Mouse (Mus musculus) adrenal gland, postnatal 10 days (tissue): ENCODE results near the gene Ccdc62. TPM values are rescaled to one million over a fixed set of nuclear protein-coding genes. Genes with fewer than 3 reads are reported as not detected.
A peak's percentile ranks its signal among the peaks of the same experiment; 100 is the strongest.

Experiments used
- DNase-seq: peaks from one replicate; pipeline ENCODE4 v3.0.0; 2021; ENCODE audit warnings: mixed read lengths
- total RNA-seq, 2 experiments: library from RNA; stranded (reverse); gene quantifications; 2 replicates each; pipeline ENCODE4 v1.2.3; 2021

The Ccdc62 gene
- total RNA-seq, 2 experiments from 2014 or later = 3.2 to 7.6 TPM

DNA sequence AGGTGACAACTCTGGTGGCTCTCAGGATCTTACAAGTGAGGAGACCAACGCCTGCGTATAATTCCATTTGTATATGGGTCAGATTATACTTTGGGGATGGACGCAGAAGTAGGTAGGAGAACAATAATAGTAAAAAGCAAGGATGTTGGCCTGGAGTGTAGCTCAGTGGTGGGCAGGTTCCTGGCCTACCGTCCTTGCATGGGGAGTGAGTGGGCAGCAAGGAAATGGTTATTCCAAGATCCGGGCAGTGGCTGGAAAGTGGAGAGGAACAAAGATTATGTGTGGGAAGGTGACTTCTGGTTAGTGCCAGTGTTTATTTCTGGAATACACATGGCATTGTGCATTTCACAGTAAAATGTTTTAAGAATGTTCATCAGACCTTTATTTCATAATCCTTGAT, 5.5 kb downstream of the Ccdc62 start:
- DNase-seq = no peak

DNA sequence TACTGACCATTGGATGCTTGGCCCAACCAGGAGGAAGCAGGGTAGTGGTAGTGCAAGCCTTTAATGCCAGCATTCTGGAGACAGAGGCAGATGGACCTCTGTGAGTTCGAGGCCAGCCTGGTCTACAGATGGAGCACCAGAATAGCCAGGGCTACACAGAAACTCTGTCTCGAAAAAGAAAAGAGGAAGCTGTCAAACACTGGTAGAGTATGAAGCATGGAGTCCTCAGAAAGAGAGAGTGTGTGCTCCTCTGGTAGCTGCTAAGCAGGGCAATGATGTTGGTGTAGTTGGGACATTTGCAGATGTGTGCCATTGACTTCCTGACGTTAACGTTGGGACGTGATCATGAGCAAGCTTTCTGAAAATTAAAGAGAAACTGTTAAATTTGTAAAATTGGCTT, 8.0 kb downstream of the Ccdc62 start:
- DNase-seq = no peak

DNA sequence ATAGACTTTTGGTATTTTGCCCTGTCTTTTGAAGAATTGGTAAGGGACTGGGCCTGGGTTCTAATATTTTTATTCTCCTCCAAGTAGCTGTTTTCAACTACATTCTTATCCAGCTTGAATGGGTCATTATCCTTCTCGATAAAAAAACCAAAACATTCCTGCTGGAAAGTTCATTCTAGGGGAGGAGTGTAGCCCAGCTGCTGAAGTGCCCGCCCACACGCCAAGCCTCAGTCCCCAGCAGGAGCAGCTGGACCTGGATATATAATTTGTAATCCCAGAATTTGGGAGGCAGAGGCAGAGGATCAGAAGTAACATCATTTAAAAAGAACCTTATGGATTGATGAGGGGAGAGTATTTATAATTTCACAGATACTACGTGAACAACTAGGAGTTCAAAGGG, 16.1 kb downstream of the Ccdc62 start:
- DNase-seq = no peak

DNA sequence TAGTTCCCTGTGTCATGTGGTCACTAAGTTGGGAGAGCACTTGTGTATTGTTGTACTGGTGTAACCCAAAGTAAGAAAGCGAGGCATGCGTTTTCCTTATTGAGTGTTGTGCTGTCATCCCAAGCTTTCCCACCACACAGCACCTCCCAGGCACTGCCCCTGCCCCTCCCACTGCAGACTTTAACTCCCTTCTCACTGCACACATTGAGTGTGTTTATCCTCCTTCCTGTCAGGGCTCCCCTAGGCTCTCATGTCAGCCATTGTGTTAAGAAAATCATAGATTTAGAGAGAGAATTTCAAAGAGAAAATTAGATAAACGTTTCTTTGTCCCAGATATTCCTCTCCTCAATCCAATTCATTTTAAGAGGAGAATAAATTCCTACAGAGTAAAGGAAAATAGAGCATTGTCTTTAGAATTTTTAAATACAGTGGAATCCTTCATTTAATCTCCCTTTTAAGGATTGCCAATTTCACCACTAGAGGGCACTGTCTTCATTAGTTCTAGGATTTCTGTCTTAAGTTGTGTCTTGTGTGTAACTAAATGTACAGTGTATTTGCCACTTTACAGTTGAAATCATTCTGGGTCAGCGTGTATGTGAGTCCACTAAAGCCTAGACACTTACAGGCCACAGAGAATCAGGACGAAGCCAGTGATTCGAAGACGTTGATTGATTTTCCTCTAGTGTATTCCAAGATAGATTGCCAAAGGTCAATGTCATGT, 16.7 kb downstream of the Ccdc62 start:
- DNase-seq = peak; percentile 32

DNA sequence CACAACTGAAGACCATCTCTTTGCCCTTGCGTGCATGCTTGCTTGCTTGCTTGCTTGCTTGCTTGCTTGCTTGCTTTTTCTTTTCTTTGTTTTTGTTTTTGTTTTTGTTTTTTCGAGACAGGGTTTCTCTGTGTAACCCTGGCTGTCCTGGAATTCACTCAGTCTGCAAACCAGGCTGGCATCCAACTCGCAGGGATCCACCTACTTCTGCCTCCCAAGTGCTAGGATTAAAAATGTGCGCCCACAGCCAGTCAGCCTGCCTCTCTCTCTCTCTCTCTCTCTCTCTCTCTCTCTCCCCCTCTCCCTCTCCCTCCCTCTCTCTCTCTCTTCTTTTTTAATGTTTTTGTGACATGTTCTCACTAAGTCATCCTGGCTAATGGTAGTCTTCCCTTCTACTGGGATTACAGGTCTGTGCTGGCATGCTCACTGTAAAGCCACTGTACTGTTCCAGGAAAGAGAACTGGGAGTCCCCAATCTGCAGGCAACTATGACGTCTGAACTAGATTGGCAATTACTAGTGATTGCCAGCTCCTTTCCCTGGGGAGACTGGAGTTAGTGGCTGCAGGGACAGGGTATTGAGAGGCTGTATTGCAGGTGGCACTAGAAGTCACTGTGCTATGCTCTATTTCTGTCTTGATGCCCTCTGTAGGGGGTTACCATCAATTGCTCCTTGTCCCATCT, 22.0 kb downstream of the Ccdc62 start:
- peak; percentile 59 for DNase-seq

DNA sequence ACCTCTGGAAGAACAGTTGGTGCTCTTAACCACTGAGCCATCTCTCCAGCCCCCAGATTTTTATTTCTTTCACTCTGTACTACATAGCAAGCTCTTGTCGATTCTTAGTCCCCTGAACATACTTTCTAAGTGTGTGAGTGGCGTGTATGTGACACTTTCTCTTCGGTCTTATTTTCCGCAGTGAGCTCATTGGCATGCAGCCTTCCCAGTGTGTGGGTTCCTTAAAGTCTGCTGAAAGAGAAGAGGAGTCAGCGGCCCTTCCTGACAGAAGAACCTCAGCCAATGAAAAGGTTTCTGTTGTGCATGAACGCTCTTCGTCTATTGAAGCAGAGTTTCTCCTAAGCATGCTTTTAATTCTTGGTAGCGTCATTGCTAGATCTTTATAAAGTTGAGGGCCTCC, 26.7 kb downstream of the Ccdc62 start:
- DNase-seq = no peak

DNA sequence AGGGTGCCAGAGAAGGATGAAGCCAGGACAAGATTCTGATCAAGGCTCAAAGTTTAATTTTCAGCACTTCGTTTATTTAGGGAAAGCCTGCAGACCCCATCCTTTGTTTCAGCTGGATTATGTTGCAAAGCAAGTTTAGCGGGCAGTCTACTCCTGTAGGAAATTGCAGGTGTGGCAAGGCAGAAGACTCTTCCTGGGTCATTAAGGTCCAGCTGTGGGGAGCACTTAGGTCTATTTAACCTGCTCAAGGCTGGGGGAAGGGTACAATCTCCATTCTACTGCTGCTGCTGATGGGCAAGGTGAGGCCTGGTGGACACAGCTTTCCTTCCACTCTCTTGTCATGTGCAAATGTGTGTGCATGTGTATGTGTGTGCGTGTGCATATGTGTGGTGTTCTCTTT, 28.5 kb downstream of the Ccdc62 start:
- DNase-seq = no peak

DNA sequence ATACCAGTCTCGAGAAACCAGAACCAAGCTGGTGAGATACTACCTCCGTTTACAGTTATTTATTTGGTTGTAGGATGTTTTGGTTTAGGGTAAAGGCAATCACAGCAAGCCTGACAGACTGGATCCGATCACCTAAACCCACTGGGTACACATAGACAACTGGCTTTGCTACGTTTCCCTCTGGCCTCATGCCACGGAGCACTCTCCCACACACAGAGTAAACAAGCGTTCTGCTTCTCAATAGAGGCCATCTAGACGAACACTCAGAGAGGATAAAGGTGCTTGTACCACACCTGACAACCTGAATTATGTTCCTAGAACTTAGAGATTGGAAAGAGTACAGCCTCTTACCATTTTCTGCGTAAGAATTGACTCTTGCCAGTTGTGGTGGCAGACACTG, 29.6 kb downstream of the Ccdc62 start:
- no peak for DNase-seq

DNA sequence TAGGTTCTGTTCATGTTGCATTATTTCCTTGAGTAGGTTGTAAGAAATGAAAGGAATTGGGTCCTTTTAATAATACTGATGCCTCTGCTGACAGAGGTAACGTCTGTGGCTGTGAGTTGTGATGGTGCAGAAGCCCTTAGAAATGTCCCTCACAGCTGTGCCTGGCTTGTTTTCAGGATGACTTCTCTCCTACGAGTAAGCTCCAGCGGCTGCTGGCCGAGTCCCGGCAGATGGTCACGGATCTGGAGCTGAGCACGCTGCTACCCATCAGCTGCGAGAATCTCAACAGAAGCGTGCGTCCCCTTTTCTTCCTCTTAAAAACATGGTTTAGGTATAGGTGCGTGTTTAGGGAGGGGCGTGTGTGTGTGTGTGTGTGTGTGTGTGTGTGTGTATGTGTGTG, 30.6 kb downstream of the Ccdc62 start:
- DNase-seq = no peak

DNA sequence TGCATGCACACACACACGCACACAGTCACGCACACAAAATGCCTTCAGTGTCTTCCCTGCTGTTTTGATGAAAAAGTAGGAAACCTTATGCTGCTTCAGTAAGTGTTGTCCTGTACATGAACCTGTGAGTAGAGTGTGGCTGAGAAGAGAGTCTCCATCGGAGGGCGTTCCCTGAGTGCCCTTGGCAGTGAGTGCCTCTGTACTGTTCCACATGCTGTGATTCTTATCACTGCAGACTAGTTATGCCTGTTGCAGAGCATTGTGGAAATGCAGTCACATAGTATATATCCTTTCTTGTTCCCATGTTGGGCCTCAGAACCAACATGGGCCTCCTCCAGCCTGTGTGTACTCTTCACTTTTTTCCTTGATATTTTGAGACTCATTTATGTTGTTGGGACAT, 33.7 kb downstream of the Ccdc62 start:
- DNase-seq = no peak

DNA sequence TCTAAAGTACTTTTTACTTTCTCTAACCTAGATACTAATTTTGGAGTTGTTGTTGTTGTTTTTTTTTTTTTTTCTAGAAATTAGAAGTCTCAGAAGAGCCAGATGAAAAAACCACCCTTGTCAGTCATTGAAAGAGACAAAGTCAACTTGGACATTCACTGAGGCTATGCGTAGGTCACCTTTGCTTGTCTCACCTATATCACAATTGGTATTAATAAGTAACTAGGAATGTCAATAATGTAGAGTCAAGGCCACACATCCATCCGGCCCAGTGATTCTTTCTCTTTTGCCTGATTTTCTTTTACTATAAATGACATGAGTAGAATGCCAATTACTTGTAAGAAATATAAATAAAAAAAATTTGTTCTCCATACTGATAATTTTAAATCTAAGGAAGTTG, 36.3 kb downstream of the Ccdc62 start:
- no peak for DNase-seq

DNA sequence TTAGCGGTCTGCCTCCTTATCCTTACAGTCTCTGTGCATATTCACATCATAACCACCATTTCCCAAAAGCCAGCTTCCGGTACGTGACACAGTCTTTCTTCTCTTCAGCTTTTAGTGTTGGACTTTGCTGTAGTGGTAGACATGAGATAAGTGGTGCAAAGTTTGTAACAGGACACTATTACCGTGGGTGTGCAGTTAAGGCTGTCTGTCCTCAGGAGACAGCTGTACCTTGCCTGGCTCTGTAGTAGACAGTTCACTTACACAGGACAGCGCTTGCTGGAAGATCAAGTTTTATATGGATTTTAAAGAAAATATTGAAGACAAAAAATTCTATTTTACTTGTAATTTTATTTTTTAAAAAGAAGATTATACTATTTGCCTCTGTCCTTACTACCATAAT, 38.0 kb downstream of the Ccdc62 start:
- no peak for DNase-seq

DNA sequence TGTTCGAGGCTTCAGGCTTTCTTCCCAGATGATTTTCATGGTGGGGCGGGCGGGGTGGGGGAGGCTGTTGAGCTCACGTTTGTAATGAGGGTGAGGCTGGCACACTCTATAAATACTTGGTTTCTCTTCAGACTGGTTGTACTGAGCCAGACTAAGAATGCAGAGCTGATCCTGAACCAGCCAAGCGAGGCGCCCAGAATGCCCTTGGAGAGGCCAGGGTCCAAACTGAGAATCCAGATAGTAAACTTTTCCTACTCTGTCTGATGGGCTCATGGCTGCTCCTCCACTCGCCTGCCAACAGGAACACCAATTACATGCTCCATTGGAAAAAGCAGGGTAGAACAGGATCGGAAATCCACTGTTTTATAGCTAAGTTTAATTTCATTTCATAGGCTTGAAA, 38.7 kb downstream of the Ccdc62 start:
- no peak for DNase-seq

DNA sequence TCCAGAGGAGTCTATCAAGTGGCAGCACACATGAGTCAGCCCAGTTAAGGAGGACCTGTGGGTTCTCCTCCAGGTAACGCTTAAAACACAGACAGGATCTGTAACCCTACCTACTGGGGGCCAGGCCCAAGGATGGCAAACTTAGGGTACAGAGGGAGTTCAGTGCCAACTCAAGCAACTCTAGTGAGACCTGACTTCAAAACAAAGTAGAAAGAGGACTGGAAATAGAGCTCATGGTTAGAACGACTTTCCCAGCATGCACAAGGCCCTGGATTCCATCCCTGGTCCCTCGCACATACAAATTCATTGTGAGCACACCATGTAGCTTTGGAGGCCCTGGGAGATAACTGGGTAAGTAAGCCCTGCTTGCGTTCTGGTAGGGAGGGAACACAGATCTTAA, 40.1 kb downstream of the Ccdc62 start:
- DNase-seq = no peak

DNA sequence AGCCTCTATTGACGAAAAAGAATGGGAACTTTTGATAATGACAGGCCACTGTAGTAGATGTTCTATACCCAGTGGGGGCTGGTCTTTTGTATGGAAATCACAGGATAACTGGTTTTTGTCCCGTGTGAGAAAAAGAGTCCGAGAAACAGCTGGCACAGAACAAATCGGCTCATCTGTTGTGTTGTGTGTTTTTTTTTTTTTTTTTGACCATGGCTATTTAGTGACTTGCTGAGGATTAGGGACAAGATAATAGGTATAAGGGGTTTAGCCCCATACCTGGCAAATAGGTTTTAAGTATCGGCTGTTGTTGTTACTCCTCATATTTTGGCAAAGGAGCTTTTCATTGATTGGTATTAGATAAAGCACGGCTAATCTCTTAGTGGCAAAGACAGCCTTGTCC, 42.0 kb downstream of the Ccdc62 start:
- DNase-seq = no peak

DNA sequence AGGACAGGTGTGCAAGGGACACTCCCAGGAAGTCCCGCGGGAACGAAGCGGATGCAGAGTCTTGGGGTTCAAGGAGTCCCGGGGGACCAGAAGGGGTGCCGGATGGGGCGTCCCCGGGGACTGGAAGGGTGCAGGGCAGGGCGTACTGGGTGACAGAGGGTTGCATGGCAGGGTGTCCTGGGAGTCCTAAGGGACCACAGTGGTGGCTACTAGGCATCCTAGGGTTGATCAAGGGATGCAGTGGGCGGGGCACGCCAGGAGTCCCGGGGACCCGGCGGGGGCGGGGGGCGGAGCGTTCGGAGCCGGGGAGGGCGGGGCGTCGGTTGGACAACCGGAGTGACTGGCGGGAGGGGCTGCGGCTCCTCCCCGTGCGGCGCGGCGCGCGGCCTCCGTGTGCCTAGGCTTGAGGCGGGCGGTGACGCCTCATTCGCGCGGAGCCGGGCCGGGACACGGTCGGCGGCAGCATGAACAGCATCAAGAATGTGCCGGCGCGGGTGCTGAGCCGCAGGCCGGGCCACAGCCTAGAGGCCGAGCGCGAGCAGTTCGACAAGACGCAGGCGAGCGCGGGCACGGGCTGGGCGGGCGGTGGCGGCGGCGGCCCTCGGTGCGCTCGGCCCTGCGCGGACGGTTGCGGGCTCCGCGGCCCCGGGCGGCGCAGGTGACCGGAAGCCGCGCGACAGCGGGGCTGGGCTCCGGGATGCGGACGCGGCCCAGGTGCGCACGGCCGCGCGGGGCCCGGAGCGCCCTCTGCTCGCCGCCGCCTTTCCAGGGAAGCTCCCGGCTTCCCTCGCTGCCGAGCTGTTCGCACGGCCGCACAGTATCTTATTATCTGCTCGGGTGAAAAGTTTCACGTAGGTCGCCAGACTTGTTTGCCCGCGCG, 43.1 kb downstream of the Ccdc62 start, which contains the start of gene Hip1r:
Gene Hip1r (plus strand): TSS at position 330 of the 880 bp plus-strand sequence.
- DNase-seq = peak; percentile 90

DNA sequence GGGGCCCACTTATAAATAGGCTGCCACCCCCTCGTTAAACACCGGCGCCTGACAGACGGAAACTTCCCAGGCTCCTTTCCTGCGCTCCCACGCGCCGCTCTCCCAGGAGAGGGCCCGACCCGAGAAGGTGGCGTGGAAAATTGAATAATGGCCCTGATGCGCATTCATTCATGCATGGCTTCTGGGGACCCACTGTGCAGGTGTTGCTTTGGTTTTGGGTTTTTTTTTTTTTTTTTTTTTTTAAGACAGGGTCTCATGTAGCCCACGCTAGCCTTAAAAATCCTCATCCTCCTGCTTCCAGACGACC, 43.7 kb downstream of the Ccdc62 start:
- DNase-seq = no peak

DNA sequence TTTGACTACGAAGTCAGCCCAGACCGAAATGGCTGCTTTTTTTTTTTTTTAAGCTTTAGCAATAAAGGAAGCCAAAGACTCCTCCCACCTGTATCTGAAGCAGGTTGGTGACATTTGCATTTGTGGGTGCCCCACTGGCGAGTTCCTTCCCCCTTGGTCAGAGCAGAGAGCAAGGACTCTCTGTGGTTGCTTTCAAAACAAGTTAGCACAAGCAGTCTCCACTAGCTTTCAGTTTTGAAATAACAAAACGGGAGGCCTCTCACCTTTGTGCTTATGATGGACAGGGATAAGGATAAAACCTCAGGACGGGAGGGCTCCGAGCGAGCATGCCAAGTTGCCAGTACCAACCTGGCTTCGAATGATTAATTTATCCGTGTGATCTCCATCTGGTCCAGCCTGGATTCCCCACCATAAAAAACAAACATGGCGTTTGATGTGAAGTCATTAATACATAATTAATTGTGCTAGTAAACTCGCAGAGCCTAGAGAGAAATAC, 44.2 kb downstream of the Ccdc62 start:
- DNase-seq = no peak

DNA sequence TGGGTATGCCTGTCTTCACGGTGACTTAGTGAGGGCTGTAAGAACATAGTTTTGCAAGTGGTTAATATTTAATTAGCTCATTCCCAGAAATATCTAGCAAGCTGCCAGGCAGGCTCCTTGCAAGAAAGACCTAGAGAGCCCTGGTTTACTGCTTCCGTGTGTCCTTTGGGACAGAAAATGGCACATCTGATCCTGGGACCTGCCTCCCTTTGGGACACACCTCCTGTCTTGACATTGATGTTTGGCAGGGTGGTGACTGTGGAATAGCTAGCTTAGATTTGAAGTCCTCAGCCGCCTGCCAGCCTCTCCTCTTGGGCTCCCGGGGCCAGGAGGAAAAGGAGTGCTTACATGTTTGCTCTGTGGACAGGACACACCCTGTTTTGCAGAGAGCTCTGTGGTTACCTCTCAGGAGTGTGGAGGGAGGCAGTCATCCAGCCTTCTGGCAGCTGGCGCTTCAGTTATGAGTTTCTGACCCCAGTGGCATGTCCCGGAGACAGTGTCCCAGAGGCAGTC, 45.2 kb downstream of the Ccdc62 start:
- DNase-seq = no peak

DNA sequence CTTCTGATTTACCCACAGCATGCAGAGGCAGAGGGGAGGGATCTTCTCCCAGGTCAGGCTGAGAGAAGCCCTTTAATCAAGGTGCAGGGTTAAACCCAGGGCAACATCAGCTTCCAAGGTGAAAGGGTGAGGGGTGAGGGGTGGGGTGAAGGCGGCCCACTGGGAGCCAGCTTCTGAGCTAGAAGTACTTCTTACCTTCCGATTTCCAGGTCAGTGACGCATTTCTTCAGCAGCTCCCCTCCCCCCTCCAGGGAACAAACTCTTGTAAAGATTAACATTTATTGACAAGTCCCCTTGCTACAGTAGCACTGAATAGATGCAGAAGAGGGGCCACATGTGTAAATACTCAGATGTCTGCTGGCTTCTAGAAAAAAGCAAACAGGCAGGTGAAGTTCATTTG, 46.8 kb downstream of the Ccdc62 start:
- DNase-seq = no peak

DNA sequence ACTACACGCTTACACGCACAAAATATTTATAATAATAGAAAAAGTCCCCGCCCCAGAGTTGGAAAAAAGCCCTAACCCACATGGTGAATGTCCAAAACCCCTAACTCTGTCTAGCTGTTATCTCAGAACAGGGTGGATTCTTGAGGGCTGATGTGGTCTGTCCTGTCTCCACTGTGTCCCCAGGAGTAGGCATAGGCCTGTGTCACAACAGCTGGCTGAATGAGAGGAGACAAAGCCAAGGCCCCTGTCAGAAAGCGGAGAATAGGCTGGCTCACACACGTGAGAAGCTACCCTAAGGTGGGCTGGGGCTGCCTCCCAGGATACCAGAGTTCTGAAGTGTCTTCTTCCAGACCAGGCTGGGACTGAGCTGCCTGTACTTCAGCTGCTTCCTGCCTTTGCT, 47.7 kb downstream of the Ccdc62 start:
- no peak for DNase-seq

DNA sequence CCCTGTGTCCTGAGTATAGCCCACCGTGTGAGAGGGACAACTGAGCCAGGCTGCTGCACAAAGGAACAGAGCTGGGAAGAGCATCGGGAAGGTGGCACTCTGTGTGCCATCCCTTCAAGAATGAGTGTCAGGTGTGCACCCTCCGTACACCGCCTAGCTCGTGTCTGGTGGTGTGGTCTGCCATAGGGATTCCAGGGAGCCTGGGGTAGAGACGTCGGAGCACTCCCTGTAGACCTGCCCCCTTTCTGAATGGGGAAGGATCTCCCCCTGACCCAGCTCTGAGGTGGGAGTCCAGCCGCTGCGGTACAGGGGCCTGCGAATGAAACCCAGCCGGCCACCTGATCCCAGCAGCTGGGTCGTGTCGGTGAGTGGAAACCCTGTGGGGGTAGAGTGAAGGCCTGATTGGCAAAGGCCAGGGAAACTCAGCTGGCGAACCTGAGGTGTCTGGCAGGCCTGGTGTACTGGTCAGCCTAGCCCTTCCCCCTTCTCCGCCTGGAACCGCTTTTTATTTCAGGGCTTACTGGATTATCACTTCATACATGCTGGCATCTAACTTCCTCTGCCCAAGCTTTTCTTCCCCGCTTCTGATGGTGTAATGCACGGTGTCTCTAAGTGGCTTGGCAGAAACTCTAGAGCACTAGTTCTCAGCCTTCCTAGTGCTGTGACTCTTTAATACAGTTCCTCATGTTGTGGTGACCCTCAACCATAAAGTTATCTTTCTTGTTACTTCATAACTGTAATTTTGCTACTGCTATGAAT, 48.9 kb downstream of the Ccdc62 start:
- no peak for DNase-seq
